Mouse (Mus musculus) forebrain, embryonic 16.5 days (tissue): ENCODE results near the gene Ylpm1. TPM values are rescaled to one million over a fixed set of nuclear protein-coding genes. Genes with fewer than 3 reads are reported as not detected.
A peak's percentile ranks its signal among the peaks of the same experiment; 100 is the strongest.

Source experiments
- ATAC-seq: fragments of 200-750 bp; cut with Nextera tagmentation; 2 replicates; pipeline ENCODE4 v1.8.0; 2017; ENCODE audit warnings: mild to moderate bottlenecking, moderate library complexity
- H3K27ac ChIP-seq: fragments of 300-500 bp; sonication (generic); 2 replicates; pipeline ENCODE4 v1.5.1; 2014; ENCODE audit warnings: low read length, control low read depth
- H3K27me3 ChIP-seq: fragments of 300-500 bp; sonication (generic); replicated peaks from 2 replicates; pipeline ENCODE4 v1.6.1; 2014; ENCODE audit warnings: low read length; ENCODE audit not compliant: control insufficient read depth, insufficient read depth
- H3K36me3 ChIP-seq: fragments of 300-500 bp; sonication (generic); 2 replicates; pipeline ENCODE4 v1.6.1; 2014; ENCODE audit not compliant: control insufficient read depth, insufficient read depth
- H3K4me1 ChIP-seq: fragments of 300-500 bp; sonication (generic); replicated peaks from 2 replicates; pipeline ENCODE4 v1.6.1; 2014; ENCODE audit warnings: low read length; ENCODE audit not compliant: control insufficient read depth, insufficient read depth
- H3K4me2 ChIP-seq: fragments of 300-500 bp; sonication (generic); 2 replicates; pipeline ENCODE4 v1.6.1; 2014; ENCODE audit warnings: mild to moderate bottlenecking, low read length, control low read depth
- H3K4me3 ChIP-seq: fragments of 300-500 bp; sonication (generic); replicated peaks from 2 replicates; pipeline ENCODE4 v1.5.1; 2014; ENCODE audit warnings: mild to moderate bottlenecking, low read length, control low read depth
- H3K9ac ChIP-seq: fragments of 300-500 bp; sonication (generic); replicated peaks from 2 replicates; pipeline ENCODE4 v1.6.1; 2014; ENCODE audit warnings: low read depth, low read length, control low read depth
- H3K9me3 ChIP-seq: fragments of 300-500 bp; sonication (generic); 2 replicates; pipeline ENCODE4 v1.6.1; 2016; ENCODE audit warnings: low read length; ENCODE audit not compliant: control insufficient read depth
- WGBS: fragments of 180-500 bp; shearing (Covaris S2); extraction: QIAGEN DNeasy Blood & Tissue Kit; methylation state at CpG from one replicate; pipeline ENCODE4 v1.1.7; 2014; 5-methylcytosine and 5-hydroxymethylcytosine counted together
- polyA plus RNA-seq: library from polyadenylated mRNA; unstranded; fragments of >200 nt; fragmentation: Nextera tagmentation; extraction: Ambion mirVana; gene quantifications from 2 replicates; pipeline ENCODE4 v1.2.1, GENCODE M21; 2015

The Ylpm1 gene
- polyA plus RNA-seq: 43.6 and 43.8 TPM in 2 replicates

- H3K9me3 ChIP-seq: no peaks in the 10 kb centered on the region
- WGBS: under 1% methylated on average over 45 of the region's 45 CpGs
- H3K4me1 ChIP-seq: peaks cover 27% of the 10 kb centered on the region
- peak within 1 kb of the TSS; percentile 97 for H3K4me2 ChIP-seq
- no peaks in the 10 kb centered on the region for H3K36me3 ChIP-seq
- H3K9ac ChIP-seq: peak within 1 kb of the TSS; percentile 98
- peak; percentile 98 for ATAC-seq
- H3K27me3 ChIP-seq: no peaks in the 10 kb centered on the region
- peak within 1 kb of the TSS; percentile 93 for H3K27ac ChIP-seq
- peak within 1 kb of the TSS; percentile 98 for H3K4me3 ChIP-seq
Measured at GRCm38 (mm10) chr12:84996083-84996496, at the start of gene Ylpm1. Gene Ylpm1 (plus strand): TSS chr12:84996321.

GRCm38 (mm10) chr12:84947894-84948583 lies 48.1 kb upstream of the Ylpm1 start:
- H3K9ac ChIP-seq: no peak overlapping the region

GRCm38 (mm10) chr12:84948584-84949285 lies 47.4 kb upstream of the Ylpm1 start:
- Histone ChIP-seq H3K36me3 (peaks cover 7% of the 10 kb centered on the region; the same call in 1 of the 2 replicates), H3K9me3 (no peaks in the 10 kb centered on the region), H3K9ac (no peak overlapping the region), H3K4me1 (no peaks in the 10 kb centered on the region), H3K4me3 (no peak overlapping the region), H3K27ac (no peak overlapping the region), H3K4me2 (no peak overlapping the region), H3K27me3 (no peaks in the 10 kb centered on the region)
- WGBS: 91% methylated on average over 6 of the region's 6 CpGs
- ATAC-seq: no peak

More at GRCm38 (mm10) chr12:84947894-84948583, 48.1 kb upstream of the Ylpm1 start:
- WGBS: 84% methylated on average over 2 of the region's 2 CpGs
- Histone ChIP-seq H3K4me3 (no peak overlapping the region), H3K36me3 (peaks cover 7% of the 10 kb centered on the region; the same call in 1 of the 2 replicates), H3K27me3 (no peaks in the 10 kb centered on the region), H3K27ac (no peak overlapping the region), H3K9me3 (no peaks in the 10 kb centered on the region), H3K4me1 (no peaks in the 10 kb centered on the region), H3K4me2 (no peak overlapping the region)
- no peak for ATAC-seq

GRCm38 (mm10) chr12:84950763-84951162 lies 45.4 kb upstream of the Ylpm1 start:
- Histone ChIP-seq H3K4me1 (no peaks in the 10 kb centered on the region), H3K4me3 (no peak overlapping the region), H3K27me3 (no peaks in the 10 kb centered on the region), H3K9me3 (no peaks in the 10 kb centered on the region), H3K4me2 (no peak overlapping the region), H3K36me3 (peaks cover 7% of the 10 kb centered on the region; the same call in 1 of the 2 replicates), H3K9ac (no peak overlapping the region), H3K27ac (no peak overlapping the region)
- ATAC-seq: no peak
- WGBS: 79% methylated on average over 6 of the region's 6 CpGs

GRCm38 (mm10) chr12:84951531-84951930 lies 44.6 kb upstream of the Ylpm1 start:
- Histone ChIP-seq H3K36me3 (peaks cover 7% of the 10 kb centered on the region; the same call in 1 of the 2 replicates), H3K4me2 (no peak overlapping the region), H3K4me1 (no peaks in the 10 kb centered on the region), H3K27ac (no peak overlapping the region), H3K9me3 (no peaks in the 10 kb centered on the region), H3K27me3 (no peaks in the 10 kb centered on the region), H3K9ac (no peak overlapping the region), H3K4me3 (no peak overlapping the region)
- WGBS: 47% methylated on average over 8 of the region's 8 CpGs
- no peak for ATAC-seq

GRCm38 (mm10) chr12:84952351-84952750 lies 43.8 kb upstream of the Ylpm1 start:
- Histone ChIP-seq H3K9ac (no peak overlapping the region), H3K36me3 (peaks cover 7% of the 10 kb centered on the region; the same call in 1 of the 2 replicates), H3K4me3 (no peak overlapping the region), H3K27me3 (no peaks in the 10 kb centered on the region), H3K4me2 (no peak overlapping the region), H3K9me3 (no peaks in the 10 kb centered on the region), H3K4me1 (no peaks in the 10 kb centered on the region), H3K27ac (no peak overlapping the region)
- ATAC-seq: no peak
- WGBS: 60% methylated on average over 1 of the region's 1 CpGs

- H3K9me3 ChIP-seq: no peaks in the 10 kb centered on the region
- H3K27ac ChIP-seq: no peak overlapping the region
- H3K9ac ChIP-seq: no peak overlapping the region
- H3K4me2 ChIP-seq: no peak overlapping the region
- no peak for ATAC-seq
- 89% methylated on average over 3 of the region's 3 CpGs for WGBS
- H3K27me3 ChIP-seq: no peaks in the 10 kb centered on the region
- no peaks in the 10 kb centered on the region for H3K36me3 ChIP-seq
- H3K4me1 ChIP-seq: no peaks in the 10 kb centered on the region
- no peak overlapping the region for H3K4me3 ChIP-seq
Measured at GRCm38 (mm10) chr12:84956317-84956716, 39.8 kb upstream of the Ylpm1 start.

- Histone ChIP-seq H3K9ac (no peak overlapping the region), H3K4me2 (no peak overlapping the region), H3K4me1 (no peaks in the 10 kb centered on the region), H3K4me3 (no peak overlapping the region), H3K27ac (no peak overlapping the region), H3K27me3 (no peaks in the 10 kb centered on the region), H3K9me3 (no peaks in the 10 kb centered on the region), H3K36me3 (no peaks in the 10 kb centered on the region)
- 89% methylated on average over 1 of the region's 1 CpGs for WGBS
- no peak for ATAC-seq
Measured at GRCm38 (mm10) chr12:84958794-84959356, 37.2 kb upstream of the Ylpm1 start.

GRCm38 (mm10) chr12:84962606-84963005 lies 33.5 kb upstream of the Ylpm1 start:
- Histone ChIP-seq H3K27ac (no peak overlapping the region), H3K9me3 (no peaks in the 10 kb centered on the region), H3K4me1 (peaks cover 1% of the 10 kb centered on the region), H3K4me2 (no peak overlapping the region), H3K36me3 (no peaks in the 10 kb centered on the region), H3K27me3 (no peaks in the 10 kb centered on the region), H3K4me3 (no peak overlapping the region), H3K9ac (no peak overlapping the region)
- ATAC-seq: no peak
- 82% methylated on average over 7 of the region's 7 CpGs for WGBS
